Mouse (Mus musculus): ENCODE data around the gene Sppl2b. TPM values are rescaled to one million over a fixed set of nuclear protein-coding genes. Genes with fewer than 3 reads are reported as not detected.
A peak's percentile ranks its signal among the peaks of the same experiment; 100 is the strongest.

The Sppl2b gene
- polyA plus RNA-seq, 1 experiment: 109 TPM

DNA sequence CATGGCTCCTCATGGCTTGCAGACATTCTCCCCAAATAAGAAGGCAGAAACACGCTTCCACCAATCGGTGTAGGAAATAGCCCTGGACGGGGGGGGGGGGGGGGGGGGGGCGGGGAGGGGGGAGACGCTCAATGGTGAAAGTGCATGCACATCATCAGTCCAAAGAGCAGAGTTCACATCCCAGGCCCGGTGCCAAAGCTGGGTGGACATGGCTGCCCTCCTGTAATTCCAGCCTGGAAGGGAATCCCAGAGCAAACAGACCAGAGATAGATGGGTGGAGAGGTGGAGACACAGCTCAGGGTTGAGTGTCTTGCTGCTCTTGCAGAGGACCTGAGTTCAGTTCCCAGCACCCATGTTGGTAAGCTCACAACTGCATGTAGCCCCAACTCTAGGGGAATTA, 15.9 kb downstream of the Sppl2b start:
- no peak overlapping the region for H3K27ac ChIP-seq (ENCODE audit: control insufficient read depth, insufficient read depth, low read depth, low read length, poor library complexity)
- no peaks in the 10 kb centered on the region for H3K4me1 ChIP-seq (ENCODE audit: control insufficient read depth, insufficient read depth, low read length)
- TF ChIP-seq CTCF (IDR thresholded peaks at IDR 0.05; ENCODE audit: control insufficient read depth, insufficient read depth, low read length): no peak
- no peak for TF ChIP-seq POLR2A (IDR thresholded peaks at IDR 0.05; ENCODE audit: borderline replicate concordance, control insufficient read depth, low read depth, low read length)
- no peak overlapping the region for H3K4me3 ChIP-seq (replicated peaks; ENCODE audit: control insufficient read depth, low read depth, low read length)
- WGBS: 50% methylated on average over 6 of the region's 6 CpGs

DNA sequence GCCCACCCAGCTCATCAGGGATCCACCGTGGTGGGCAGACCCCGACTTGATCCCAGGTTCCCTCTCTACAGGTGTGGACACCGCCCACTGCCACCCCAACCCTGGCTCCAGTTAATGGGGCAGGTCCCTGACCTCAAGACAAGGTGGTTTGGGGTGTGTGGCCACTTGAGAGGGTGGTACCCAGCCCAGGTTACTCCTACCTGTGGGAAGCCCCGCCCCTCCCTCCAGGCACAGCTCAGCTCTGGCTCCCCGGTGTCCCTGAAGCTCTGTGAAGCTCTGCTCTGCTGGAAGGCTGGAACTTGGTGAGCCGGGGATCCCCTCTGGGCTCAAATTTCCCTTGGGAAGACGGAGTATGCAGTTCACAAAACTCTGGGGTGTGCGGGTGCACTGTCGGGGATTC, 16.5 kb downstream of the Sppl2b start, which contains the start of gene Tmprss9:
Gene Tmprss9, plus strand, starts transcription at position 268 of the 400 bp plus-strand sequence.
- 33% methylated on average over 9 of the region's 9 CpGs for WGBS
- no peak for TF ChIP-seq POLR2A (IDR thresholded peaks at IDR 0.05; ENCODE audit: borderline replicate concordance, control insufficient read depth, low read depth, low read length)
- TF ChIP-seq CTCF (IDR thresholded peaks at IDR 0.05; ENCODE audit: control insufficient read depth, insufficient read depth, low read length): no peak
- Histone ChIP-seq H3K4me1 (ENCODE audit: control insufficient read depth, insufficient read depth, low read length) (no peaks in the 10 kb centered on the region), H3K4me3 (replicated peaks; ENCODE audit: control insufficient read depth, low read depth, low read length) (no peak within 1 kb of the TSS), H3K27ac (ENCODE audit: control insufficient read depth, insufficient read depth, low read depth, low read length, poor library complexity) (no peak within 1 kb of the TSS)

DNA sequence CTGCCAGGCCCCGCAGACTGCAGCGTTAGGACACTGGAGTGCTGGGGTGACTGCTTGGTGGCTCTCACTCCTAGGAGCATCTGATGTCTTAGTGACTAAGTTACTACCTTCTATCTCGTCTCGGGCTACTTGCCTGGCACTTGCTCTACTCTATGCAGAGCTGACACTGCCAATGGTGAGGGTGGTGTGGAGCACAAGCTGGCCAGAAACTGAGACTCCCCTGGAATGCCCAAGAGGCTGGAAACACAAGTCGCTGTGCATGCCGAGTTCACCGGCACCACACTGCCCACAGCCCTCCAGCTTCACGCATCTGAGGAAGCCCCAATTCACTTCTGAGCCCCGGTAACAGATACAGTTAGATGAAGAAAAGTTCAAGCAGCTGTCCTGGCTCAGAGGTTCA, 19.0 kb downstream of the Sppl2b start:
- H3K27ac ChIP-seq (ENCODE audit: control insufficient read depth, insufficient read depth, low read depth, low read length, poor library complexity): no peak overlapping the region

DNA sequence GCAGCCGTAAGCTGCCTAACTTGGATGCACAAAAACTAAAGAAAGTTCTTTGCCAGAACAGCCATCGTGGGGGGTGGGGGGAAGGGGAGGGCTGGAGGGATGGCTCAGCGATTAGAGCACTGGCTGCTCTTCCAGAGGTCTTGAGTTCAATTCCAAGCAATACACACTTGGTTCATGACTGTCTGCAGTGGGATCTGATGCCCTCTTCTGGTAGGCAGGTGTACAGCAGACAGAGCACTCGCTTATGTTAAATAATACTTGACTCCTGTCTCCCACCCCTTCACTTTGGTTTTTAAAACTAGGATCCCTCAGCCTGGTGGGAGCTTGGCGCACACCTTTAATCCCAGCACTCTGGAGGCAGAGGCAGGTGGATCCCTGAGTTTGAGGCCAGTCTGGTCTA, 21.0 kb downstream of the Sppl2b start:
- 26% methylated on average over 5 of the region's 5 CpGs for WGBS
- Histone ChIP-seq H3K4me3 (replicated peaks; ENCODE audit: control insufficient read depth, low read depth, low read length) (no peak overlapping the region), H3K27ac (ENCODE audit: control insufficient read depth, insufficient read depth, low read depth, low read length, poor library complexity) (no peak overlapping the region), H3K4me1 (ENCODE audit: control insufficient read depth, insufficient read depth, low read length) (peaks cover 2% of the 10 kb centered on the region; the same call in 1 of the 2 replicates)
- TF ChIP-seq CTCF (IDR thresholded peaks at IDR 0.05; ENCODE audit: control insufficient read depth, insufficient read depth, low read length) (peak; percentile 77), POLR2A (IDR thresholded peaks at IDR 0.05; ENCODE audit: borderline replicate concordance, control insufficient read depth, low read depth, low read length) (no peak)

More for the DNA sequence above, 19.0 kb downstream of the Sppl2b start:
- 89% methylated on average over 9 of the region's 9 CpGs for WGBS
- Histone ChIP-seq H3K4me3 (replicated peaks; ENCODE audit: control insufficient read depth, low read depth, low read length) (no peak overlapping the region), H3K4me1 (ENCODE audit: control insufficient read depth, insufficient read depth, low read length) (no peaks in the 10 kb centered on the region; the same call in 1 of the 2 replicates)
- TF ChIP-seq CTCF (IDR thresholded peaks at IDR 0.05; ENCODE audit: control insufficient read depth, insufficient read depth, low read length) (no peak), POLR2A (IDR thresholded peaks at IDR 0.05; ENCODE audit: borderline replicate concordance, control insufficient read depth, low read depth, low read length) (no peak)

DNA sequence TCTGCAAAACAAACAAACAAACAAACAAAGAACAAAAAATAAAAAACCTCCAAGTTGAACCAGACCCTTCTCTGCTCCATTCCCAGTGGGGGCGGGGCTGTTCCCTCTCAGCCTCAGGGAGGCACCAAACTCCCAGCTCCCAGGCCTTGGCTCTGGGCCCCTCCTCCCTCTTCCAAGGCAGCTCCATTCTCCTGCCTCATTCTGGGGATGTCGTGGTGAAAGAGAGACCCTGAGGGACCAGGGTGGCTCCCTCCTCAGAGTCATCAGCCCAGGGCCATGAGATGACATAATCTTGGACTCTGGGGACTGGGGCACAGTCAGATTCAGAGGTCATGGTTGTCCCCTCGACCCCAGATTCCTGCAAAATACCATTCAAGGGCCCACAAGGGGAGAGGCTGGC, 21.5 kb downstream of the Sppl2b start:
- H3K27ac ChIP-seq (ENCODE audit: control insufficient read depth, insufficient read depth, low read depth, low read length, poor library complexity): no peak overlapping the region
- peaks cover 2% of the 10 kb centered on the region; the same call in 1 of the 2 replicates for H3K4me1 ChIP-seq (ENCODE audit: control insufficient read depth, insufficient read depth, low read length)
- no peak overlapping the region for H3K4me3 ChIP-seq (replicated peaks; ENCODE audit: control insufficient read depth, low read depth, low read length)
- WGBS: 63% methylated on average over 3 of the region's 3 CpGs
- TF ChIP-seq POLR2A (IDR thresholded peaks at IDR 0.05; ENCODE audit: borderline replicate concordance, control insufficient read depth, low read depth, low read length) (no peak), CTCF (IDR thresholded peaks at IDR 0.05; ENCODE audit: control insufficient read depth, insufficient read depth, low read length) (no peak)

- WGBS: 6% methylated on average over 5 of the region's 5 CpGs
- peaks cover 2% of the 10 kb centered on the region; the same call in 1 of the 2 replicates for H3K4me1 ChIP-seq (ENCODE audit: control insufficient read depth, insufficient read depth, low read length)
- no peak overlapping the region; the same call in 1 of the 2 replicates for H3K27ac ChIP-seq (ENCODE audit: control insufficient read depth, insufficient read depth, low read depth, low read length, poor library complexity)
- TF ChIP-seq POLR2A (IDR thresholded peaks at IDR 0.05; ENCODE audit: borderline replicate concordance, control insufficient read depth, low read depth, low read length) (no peak), CTCF (IDR thresholded peaks at IDR 0.05; ENCODE audit: control insufficient read depth, insufficient read depth, low read length) (peak; percentile 98)
- H3K4me3 ChIP-seq (replicated peaks; ENCODE audit: control insufficient read depth, low read depth, low read length): no peak overlapping the region
Measured at GRCm38 (mm10) chr10:80880131-80880641, 25.1 kb downstream of the Sppl2b start.

DNA sequence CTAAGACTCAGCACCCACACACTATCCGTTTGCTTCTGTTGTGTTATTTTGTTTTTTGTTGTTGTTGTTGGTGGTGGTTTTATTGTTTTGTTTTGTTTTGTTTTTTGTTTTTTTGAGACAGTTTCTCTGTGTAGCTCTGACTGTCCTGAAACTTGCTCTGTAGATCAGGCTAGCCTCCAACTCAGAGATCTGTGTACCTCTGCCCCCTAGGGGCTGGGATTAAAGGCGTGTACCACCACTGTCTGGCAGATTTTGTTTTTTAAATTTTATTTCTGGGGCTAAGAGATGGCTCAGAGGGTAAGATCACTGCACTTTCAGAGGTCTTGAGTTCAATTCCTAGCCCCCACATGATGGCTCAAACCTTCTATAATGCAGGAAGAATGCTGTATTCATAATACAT, 25.8 kb downstream of the Sppl2b start:
- Histone ChIP-seq H3K27ac (ENCODE audit: control insufficient read depth, insufficient read depth, low read depth, low read length, poor library complexity) (no peak overlapping the region), H3K4me1 (ENCODE audit: control insufficient read depth, insufficient read depth, low read length) (peaks cover 2% of the 10 kb centered on the region; the same call in 1 of the 2 replicates), H3K4me3 (replicated peaks; ENCODE audit: control insufficient read depth, low read depth, low read length) (no peak overlapping the region)
- TF ChIP-seq CTCF (IDR thresholded peaks at IDR 0.05; ENCODE audit: control insufficient read depth, insufficient read depth, low read length) (no peak), POLR2A (IDR thresholded peaks at IDR 0.05; ENCODE audit: borderline replicate concordance, control insufficient read depth, low read depth, low read length) (no peak)
- WGBS: 79% methylated on average over 2 of the region's 2 CpGs

GRCm38 (mm10) chr10:80881301-80881700, 26.2 kb downstream of the Sppl2b start:
- Histone ChIP-seq H3K4me3 (replicated peaks; ENCODE audit: control insufficient read depth, low read depth, low read length) (no peak overlapping the region), H3K27ac (ENCODE audit: control insufficient read depth, insufficient read depth, low read depth, low read length, poor library complexity) (no peak overlapping the region), H3K4me1 (ENCODE audit: control insufficient read depth, insufficient read depth, low read length) (peaks cover 2% of the 10 kb centered on the region; the same call in 1 of the 2 replicates)
- WGBS: 22% methylated on average over 10 of the region's 10 CpGs
- peak; percentile 91 for TF ChIP-seq CTCF (IDR thresholded peaks at IDR 0.05; ENCODE audit: control insufficient read depth, insufficient read depth, low read length)
- peak; percentile 14; the same call in 1 of the 2 replicates for TF ChIP-seq POLR2A (IDR thresholded peaks at IDR 0.05; ENCODE audit: borderline replicate concordance, control insufficient read depth, low read depth, low read length)

Measured in bone marrow, adult 2 months (tissue).